Comparison of ENCODE assay signal across 10 mouse cellular contexts in genomic region chr9:107650708-107651481, GRCm38 (mm10). TPM values are rescaled to one million over a fixed set of nuclear protein-coding genes. Genes with fewer than 3 reads are reported as not detected.
DNase-seq lines count a peak whose midpoint lies in the region; ATAC-seq lines count a peak whose summit lies in the region.
"Had no signal": no experiment of that assay in that cellular context is flagged by ENCODE, and none has a peak within 500 bp of the region (broad histone marks: within the 10 kb centered on the region; RNA-seq: fewer than 3 reads in every experiment).

No protein-coding gene starts in this region.

- H3K4me1 ChIP-seq in limb, embryonic 12.5 days (replicated peaks): peaks cover 17% of the 10 kb centered on the region
- peaks cover 4% of the 10 kb centered on the region; the same call in 1 of the 2 replicates for H3K4me1 ChIP-seq in stomach, embryonic 16.5 days (ENCODE audit: control insufficient read depth, insufficient read depth, low read length)

- H3K9ac ChIP-seq in limb, embryonic 12.5 days (replicated peaks): peak overlapping the region; percentile 37; the same call in 1 of the 2 replicates
- H3K9ac ChIP-seq in stomach, embryonic 16.5 days (ENCODE audit: low read length): peak overlapping the region; percentile 21; the same call in 1 of the 2 replicates

- no peak for ATAC-seq in limb, embryonic 12.5 days (ENCODE audit: insufficient number of reproducible peaks, insufficient read depth, low FRiP score, low TSS enrichment, low read depth)
- peak; percentile 30; the same call in 1 of the 2 replicates for ATAC-seq in stomach, embryonic 16.5 days (ENCODE audit: insufficient read depth, low FRiP score)
- no peak for ATAC-seq in megakaryocyte progenitor cell, adult 5-6 weeks (replicated peaks; ENCODE audit: poor library complexity)

- H3K9me3 ChIP-seq in limb, embryonic 12.5 days: no peaks in the 10 kb centered on the region
- no peaks in the 10 kb centered on the region for H3K9me3 ChIP-seq in stomach, embryonic 16.5 days (replicated peaks; ENCODE audit: control insufficient read depth, low read length)
- H3K9me3 ChIP-seq: megakaryocyte, embryonic 14.5 days had no signal

- intact Hi-C loops in gastrocnemius, postnatal 14 days (cut with DNase I; ENCODE audit: low total_unique reads): no loop called here

- H3K4me3 ChIP-seq in limb, embryonic 12.5 days (replicated peaks): no peak overlapping the region
- H3K4me3 ChIP-seq in stomach, embryonic 16.5 days (replicated peaks; ENCODE audit: low read length): no peak overlapping the region
- H3K4me3 ChIP-seq: megakaryocyte, embryonic 14.5 days had no signal

- 0 out of 2 replicates have a peak overlapping the region, but pooled peaks have one; percentile 17 for H3K4me2 ChIP-seq in limb, embryonic 12.5 days
- H3K4me2 ChIP-seq in stomach, embryonic 16.5 days (ENCODE audit: low read depth, low read length): no peak overlapping the region

- H3K27ac ChIP-seq in limb, embryonic 12.5 days: peak overlapping the region; percentile 37; the same call in 1 of the 2 replicates
- H3K27ac ChIP-seq in stomach, embryonic 16.5 days (ENCODE audit: low read length): no peak overlapping the region

- no peaks in the 10 kb centered on the region for H3K27me3 ChIP-seq in limb, embryonic 12.5 days
- H3K27me3 ChIP-seq in stomach, embryonic 16.5 days (ENCODE audit: control insufficient read depth, insufficient read depth, low read length): no peaks in the 10 kb centered on the region

- DNase-seq in gastrocnemius, postnatal 14 days: peak; percentile 4
- DNase-seq in gastrocnemius, adult 18-20 months (ENCODE audit: low spot score): no peak
- DNase-seq in right cerebral cortex, postnatal 4 days: peak; percentile 67
- no peak for DNase-seq in right cerebral cortex, postnatal 14 days
- DNase-seq in cerebellum, adult 11-12 months: no peak
- DNase-seq: heart, postnatal 10 days had no signal

- no peaks in the 10 kb centered on the region for H3K36me3 ChIP-seq in limb, embryonic 12.5 days
- no peaks in the 10 kb centered on the region for H3K36me3 ChIP-seq in stomach, embryonic 16.5 days (ENCODE audit: control insufficient read depth, insufficient read depth, low read length)

- 36% methylated on average over 12 of the region's 12 CpGs for WGBS in limb, embryonic 12.5 days
- WGBS in stomach, embryonic 16.5 days: 37% methylated on average over 12 of the region's 12 CpGs

RNA-seq across cellular contexts. Expression of gene Gnai2, which starts 15.7 kb away (rescaled TPM):
- total RNA-seq in gastrocnemius, postnatal 14 days (2021): 100 to 1,000 TPM; 139 to 152 TPM
- total RNA-seq in gastrocnemius, adult 18-20 months (2021): 10 to 100 TPM; 59.3 to 75.5 TPM
- 400 and 416 TPM in 2 replicates for polyA plus RNA-seq in limb, embryonic 12.5 days (2016; fragmentation: Nextera tagmentation; extraction: Ambion mirVana)
- 308 and 311 TPM in 2 replicates for polyA plus RNA-seq in stomach, embryonic 16.5 days (2015; fragmentation: Nextera tagmentation; extraction: Ambion mirVana)
- 333 and 362 TPM in 2 replicates for total RNA-seq in megakaryocyte progenitor cell, adult 5-6 weeks (2015)
- 423 and 432 TPM in 2 replicates for total RNA-seq in megakaryocyte progenitor cell, adult 5-6 weeks (2017)

RNA-seq across cellular contexts. Expression of gene Slc38a3, which starts 18.4 kb away (rescaled TPM):
- 10 to 100 TPM; 29.8 to 57.1 TPM for total RNA-seq in gastrocnemius, postnatal 14 days (2021)
- 10 to 100 TPM; 57.7 to 62.0 TPM for total RNA-seq in gastrocnemius, adult 18-20 months (2021)
- polyA plus RNA-seq in limb, embryonic 12.5 days (2016; fragmentation: Nextera tagmentation; extraction: Ambion mirVana): 3.5 and 5.0 TPM in 2 replicates
- polyA plus RNA-seq in stomach, embryonic 16.5 days (2015; fragmentation: Nextera tagmentation; extraction: Ambion mirVana): 13.0 and 15.1 TPM in 2 replicates
- total RNA-seq in megakaryocyte progenitor cell, adult 5-6 weeks (2015): not detected in 2 replicates
- not detected in 2 replicates for total RNA-seq in megakaryocyte progenitor cell, adult 5-6 weeks (2017)

RNA-seq across cellular contexts. Expression of gene Gnat1, which starts 28.6 kb away (rescaled TPM):
- total RNA-seq in gastrocnemius, postnatal 14 days (2021): not detected
- total RNA-seq in gastrocnemius, adult 18-20 months (2021): not detected
- polyA plus RNA-seq in limb, embryonic 12.5 days (2016; fragmentation: Nextera tagmentation; extraction: Ambion mirVana): 2.1 and 2.2 TPM in 2 replicates
- 0.42 and 2.0 TPM in 2 replicates for polyA plus RNA-seq in stomach, embryonic 16.5 days (2015; fragmentation: Nextera tagmentation; extraction: Ambion mirVana)
- total RNA-seq in megakaryocyte progenitor cell, adult 5-6 weeks (2015): 0.12 TPM in 1 of 2 replicates, not detected in the other
- not detected in 2 replicates for total RNA-seq in megakaryocyte progenitor cell, adult 5-6 weeks (2017)
- total RNA-seq: heart, postnatal 10 days had no signal

RNA-seq across cellular contexts. Expression of gene Sema3b, which starts 41.9 kb away (rescaled TPM):
- total RNA-seq in gastrocnemius, postnatal 14 days (2021): 10 to 100 TPM; 27.6 to 35.2 TPM
- 10 to 100 TPM; 11.0 to 11.4 TPM for total RNA-seq in gastrocnemius, adult 18-20 months (2021)
- 8.1 and 9.1 TPM in 2 replicates for polyA plus RNA-seq in limb, embryonic 12.5 days (2016; fragmentation: Nextera tagmentation; extraction: Ambion mirVana)
- 14.9 and 16.3 TPM in 2 replicates for polyA plus RNA-seq in stomach, embryonic 16.5 days (2015; fragmentation: Nextera tagmentation; extraction: Ambion mirVana)
- total RNA-seq in megakaryocyte progenitor cell, adult 5-6 weeks (2015): not detected in 2 replicates
- not detected in 2 replicates for total RNA-seq in megakaryocyte progenitor cell, adult 5-6 weeks (2017)

RNA-seq across cellular contexts. Expression of gene Sema3f, which starts 59.4 kb away (rescaled TPM):
- 10 to 100 TPM in 1 of 2 experiments, 1 to 10 TPM in 1; 8.4 to 10.6 TPM for total RNA-seq in gastrocnemius, postnatal 14 days (2021)
- 1 to 10 TPM; 6.2 to 6.8 TPM for total RNA-seq in gastrocnemius, adult 18-20 months (2021)
- polyA plus RNA-seq in limb, embryonic 12.5 days (2016; fragmentation: Nextera tagmentation; extraction: Ambion mirVana): 47.6 and 53.5 TPM in 2 replicates
- polyA plus RNA-seq in stomach, embryonic 16.5 days (2015; fragmentation: Nextera tagmentation; extraction: Ambion mirVana): 15.1 and 16.8 TPM in 2 replicates
- total RNA-seq in megakaryocyte progenitor cell, adult 5-6 weeks (2015): not detected in 2 replicates
- 1.00 TPM in 1 of 2 replicates, not detected in the other for total RNA-seq in megakaryocyte progenitor cell, adult 5-6 weeks (2017)

Comparison
In these comparisons a context has a peak if more than half of its experiments do, and no peak if none do; other contexts are left out.
1. DNase-seq: peak in gastrocnemius, postnatal 14 days (single experiment) and right cerebral cortex, postnatal 4 days (single experiment); none in gastrocnemius, adult 18-20 months (single experiment), right cerebral cortex, postnatal 14 days (single experiment) and cerebellum, adult 11-12 months (single experiment).
2. RNA of gene Slc38a3, which starts 18.4 kb away (total RNA-seq): 57.7 to 62.0 TPM in gastrocnemius, adult 18-20 months and 29.8 to 57.1 TPM in gastrocnemius, postnatal 14 days; not detected in megakaryocyte progenitor cell, adult 5-6 weeks; every median in the first group is over 10 times any median in the second.